Mouse (Mus musculus) forelimb bud, embryonic 11.5 days (tissue): ENCODE results near the gene Zc3h14.

ENCODE experiments used
- DNase-seq: peaks from one replicate; pipeline ENCODE4 v3.0.0-alpha.2; 2012; ENCODE audit warnings: low read depth, low spot score

The Zc3h14 gene

DNA sequence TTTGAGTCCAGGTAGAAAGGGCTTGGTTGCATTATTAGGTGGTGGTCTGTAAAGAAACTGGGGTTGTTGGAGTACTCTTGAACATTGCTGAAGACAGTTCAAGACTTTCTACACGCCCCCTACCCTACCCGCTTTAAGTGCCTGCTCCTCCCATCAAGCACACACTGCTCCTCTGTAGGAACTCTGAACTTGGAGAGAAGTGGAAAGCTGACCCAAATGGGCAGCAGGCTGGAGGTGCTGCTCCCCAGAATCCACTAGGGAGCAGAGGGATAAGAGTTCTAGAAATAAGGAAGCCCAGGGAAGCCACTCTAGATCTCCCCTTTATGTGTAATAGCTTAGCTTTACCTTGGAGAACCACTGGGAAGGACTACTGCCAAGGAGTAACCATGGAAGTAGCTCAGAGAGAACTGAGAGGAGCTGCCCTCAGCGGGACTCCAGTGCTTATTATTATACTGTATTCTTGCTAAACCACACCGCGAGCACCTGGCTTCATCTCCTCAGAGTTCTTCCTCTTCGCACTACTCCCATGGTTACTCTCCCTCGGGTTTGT lies 8.9 kb upstream of the Zc3h14 start:
- peak; percentile 39 for DNase-seq

GRCm38 (mm10) chr12:98741011-98741501 lies 5.7 kb upstream of the Zc3h14 start:
- no peak for DNase-seq

DNA sequence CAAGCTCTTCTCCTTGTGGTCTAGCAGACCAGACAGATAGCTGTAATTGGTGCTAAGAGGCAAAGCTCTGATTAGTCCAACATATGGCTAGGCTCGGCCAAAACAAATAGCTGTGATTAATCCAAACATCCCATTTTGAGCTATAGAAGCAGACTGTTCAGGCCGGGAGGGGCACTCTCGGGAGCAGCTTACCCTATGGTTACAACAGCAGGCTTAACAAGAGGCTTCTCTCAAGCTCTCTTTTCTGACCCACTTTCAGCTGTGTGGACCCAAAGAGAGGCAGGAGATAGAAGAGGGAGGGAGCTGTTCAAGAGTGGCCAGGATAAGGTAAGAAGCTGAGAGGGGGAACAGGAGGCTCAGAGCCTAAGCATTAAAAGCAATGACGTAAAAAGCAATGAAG lies 1.1 kb upstream of the Zc3h14 start:
- no peak for DNase-seq

DNA sequence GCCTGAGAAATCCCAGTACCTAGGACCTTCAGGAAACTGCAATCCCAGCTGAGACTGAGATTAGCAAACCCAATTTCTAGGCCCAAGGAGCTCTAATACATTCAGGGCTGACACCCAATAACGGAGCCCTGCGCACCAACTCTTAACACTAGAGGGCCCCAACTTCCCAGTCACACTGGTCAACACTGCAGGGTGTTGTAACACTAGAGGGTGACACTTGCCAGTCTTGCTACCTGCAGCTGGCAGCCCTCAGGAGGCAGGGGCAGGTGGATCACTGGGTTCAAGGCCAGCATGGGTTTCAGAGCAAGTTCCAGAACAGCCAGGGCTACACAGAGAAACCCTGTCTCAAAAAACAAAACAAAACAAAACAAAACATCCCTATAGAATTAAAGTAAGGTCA lies 633 bp upstream of the Zc3h14 start:
- DNase-seq: peak; percentile 41

- peak; percentile 17 for DNase-seq
Observed at GRCm38 (mm10) chr12:98747380-98747753, 603 bp downstream of the Zc3h14 start.

DNA sequence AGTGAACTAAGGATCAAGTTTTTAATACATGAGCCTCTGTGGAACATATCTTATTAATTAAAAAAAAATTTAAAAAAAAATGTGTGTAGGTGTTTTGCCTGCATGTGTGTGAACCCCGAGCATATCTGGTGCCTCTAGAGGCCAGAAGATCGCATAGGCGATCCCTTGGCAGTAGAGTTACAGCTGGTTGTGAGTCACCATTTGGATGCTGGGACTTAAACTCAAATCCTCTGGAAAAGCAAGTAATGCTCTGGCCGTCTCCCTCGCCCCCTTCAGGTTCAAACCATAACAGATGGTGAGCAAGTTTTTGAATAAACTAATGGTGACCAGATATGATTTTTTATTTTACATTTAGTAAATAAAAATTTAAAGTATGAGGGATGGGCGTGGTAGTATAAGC lies 10.9 kb downstream of the Zc3h14 start:
- no peak for DNase-seq

DNA sequence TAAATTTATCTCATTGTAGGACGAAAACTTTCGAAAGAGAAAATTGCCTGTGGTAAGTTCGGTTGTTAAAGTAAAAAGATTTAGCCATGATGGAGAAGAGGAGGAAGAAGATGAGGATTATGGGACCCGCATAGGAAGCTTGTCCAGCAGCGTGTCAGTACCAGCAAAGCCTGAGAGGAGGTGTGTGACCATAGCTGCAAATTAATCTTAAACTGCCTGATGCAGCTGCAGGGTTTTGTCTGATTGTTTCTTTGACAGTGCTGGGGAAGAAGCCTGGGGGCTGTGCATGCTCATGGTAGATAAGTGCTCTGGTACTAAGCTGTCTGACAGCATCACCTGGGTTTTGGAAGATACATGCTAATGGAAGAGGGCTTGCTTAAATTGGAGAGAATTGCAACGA lies 12.9 kb downstream of the Zc3h14 start:
- DNase-seq: no peak

DNA sequence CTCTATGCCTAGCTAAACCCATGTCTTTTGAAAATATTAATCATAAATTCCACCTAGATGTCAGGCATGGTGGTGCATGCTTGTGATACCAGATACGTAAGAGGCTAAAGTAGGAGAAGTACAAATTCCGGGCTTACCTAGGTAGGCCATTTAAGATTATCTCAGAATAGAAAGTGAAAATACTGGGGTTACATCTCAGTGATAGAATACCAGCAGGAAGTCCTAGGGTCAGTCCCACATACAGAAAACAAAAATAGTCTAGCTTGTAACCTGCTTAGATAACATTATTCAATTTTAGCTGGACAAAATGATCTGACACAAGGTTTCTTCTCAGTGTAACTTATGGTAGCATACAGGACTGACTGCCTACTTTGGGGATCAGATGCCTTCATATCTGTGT lies 19.5 kb downstream of the Zc3h14 start:
- no peak for DNase-seq

- no peak for DNase-seq
Observed at GRCm38 (mm10) chr12:98777509-98777908, 30.7 kb downstream of the Zc3h14 start.

GRCm38 (mm10) chr12:98779148-98779547 lies 32.4 kb downstream of the Zc3h14 start:
- DNase-seq: no peak

DNA sequence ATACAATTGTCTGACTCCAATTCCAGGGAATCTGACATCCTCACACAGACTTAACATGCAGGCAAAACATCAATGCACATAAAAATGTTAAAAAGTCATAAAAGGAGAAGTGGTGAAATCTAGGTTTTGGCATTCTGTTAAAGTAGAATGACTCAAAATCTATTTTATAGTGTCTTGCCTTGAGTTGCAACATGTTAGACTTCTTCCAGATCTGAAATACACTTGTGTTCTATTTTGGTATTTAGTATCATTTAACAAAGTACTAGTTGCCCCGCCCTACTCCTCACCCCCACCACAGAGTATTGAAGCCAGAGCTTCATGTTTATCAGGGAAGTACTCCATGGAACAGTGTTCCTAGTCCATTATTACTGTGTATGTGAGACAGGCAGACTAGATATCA lies 37.5 kb downstream of the Zc3h14 start:
- no peak for DNase-seq

GRCm38 (mm10) chr12:98795731-98796318 lies 49.1 kb downstream of the Zc3h14 start:
- no peak for DNase-seq

DNA sequence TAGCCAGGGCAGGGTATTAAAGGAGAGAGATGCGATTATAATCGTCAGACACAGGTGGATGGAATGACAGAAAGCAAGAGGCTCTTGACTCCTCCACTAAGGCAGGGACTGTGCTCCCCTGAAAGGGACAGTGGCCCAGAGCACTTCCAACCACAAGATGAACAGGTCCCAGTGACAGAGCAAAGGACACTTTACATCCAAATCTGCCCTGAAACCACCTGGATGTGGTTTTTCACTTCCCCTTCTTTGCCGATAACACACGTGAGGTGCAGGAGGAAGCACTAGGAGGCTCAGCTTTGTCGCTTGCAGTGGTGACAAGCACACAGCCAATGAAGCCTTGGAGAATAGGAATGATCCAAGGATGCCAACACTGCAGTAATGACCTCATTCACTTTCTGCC lies 53.6 kb downstream of the Zc3h14 start:
- no peak for DNase-seq

GRCm38 (mm10) chr12:98802245-98802644 lies 55.5 kb downstream of the Zc3h14 start:
- no peak for DNase-seq

GRCm38 (mm10) chr12:98804078-98804748 lies 57.4 kb downstream of the Zc3h14 start:
- DNase-seq: no peak

DNA sequence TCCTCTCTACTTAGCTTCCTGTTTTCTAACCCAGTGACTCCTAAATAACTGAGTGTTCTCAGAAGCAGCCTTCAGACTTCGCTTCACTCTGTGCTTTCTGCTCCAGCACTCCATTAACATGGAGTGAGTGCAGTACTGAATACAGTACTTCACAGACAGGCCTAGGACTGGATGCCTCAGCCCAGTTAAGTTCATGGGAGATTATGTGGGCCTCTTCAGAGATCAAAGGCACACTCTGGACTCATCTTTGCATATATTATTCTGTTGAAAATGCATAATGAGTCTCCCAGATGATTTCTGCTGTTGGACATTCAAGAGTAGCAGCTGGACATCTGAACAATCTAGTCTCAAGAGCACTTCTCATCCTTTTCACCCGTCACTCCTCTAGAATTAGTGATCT lies 74.0 kb downstream of the Zc3h14 start:
- no peak for DNase-seq

GRCm38 (mm10) chr12:98831122-98831521 lies 84.4 kb downstream of the Zc3h14 start:
- DNase-seq: no peak

DNA sequence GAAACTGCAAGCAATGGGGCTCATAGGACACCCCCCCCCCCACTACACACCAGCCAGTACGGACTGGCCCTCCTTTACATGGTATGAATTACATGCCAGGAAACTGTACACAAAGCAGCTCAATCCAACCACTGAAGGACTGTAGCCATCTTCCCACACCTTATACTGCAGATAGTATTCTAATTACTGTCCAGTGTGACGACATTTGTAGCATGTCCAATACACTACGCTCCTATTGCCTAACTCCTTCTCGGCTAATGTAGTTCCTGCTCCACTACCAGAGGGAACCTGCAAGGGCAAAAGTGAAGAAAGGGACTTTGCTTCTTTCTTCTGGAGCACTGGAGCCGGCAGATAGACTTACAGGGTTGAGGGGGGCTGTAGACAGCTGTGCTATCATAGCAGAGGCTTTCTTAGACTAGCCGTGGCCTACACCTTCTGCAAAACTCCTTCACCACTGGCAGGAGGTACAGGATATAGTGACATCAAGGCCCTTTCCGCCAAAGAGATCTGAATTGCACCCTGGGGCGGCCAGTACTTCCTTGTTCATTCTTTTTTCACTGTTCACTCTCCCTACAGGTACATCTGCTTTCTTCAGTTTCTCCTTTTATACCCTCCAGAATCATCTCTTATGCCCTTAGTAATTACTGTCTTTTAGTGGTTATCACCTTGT lies 86.3 kb downstream of the Zc3h14 start:
- DNase-seq: no peak

DNA sequence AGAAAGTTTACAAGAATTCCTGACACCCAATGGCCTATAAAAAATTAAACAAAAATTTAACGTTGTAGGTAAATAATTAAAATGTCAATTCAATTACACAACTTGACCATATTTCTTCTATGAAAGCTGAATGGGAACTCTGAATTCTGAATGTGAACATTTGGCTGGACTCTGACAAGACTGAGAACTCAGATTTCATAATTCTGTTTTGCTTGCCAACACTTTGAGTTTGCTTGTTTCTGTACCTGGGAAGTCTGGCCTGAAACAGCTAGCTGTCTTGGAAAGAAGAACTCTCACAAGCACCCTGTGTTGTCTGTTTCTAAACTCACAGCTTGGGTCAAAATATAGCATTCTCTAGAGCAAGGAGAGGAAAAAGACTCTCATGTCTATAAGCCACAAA lies 87.1 kb downstream of the Zc3h14 start:
- no peak for DNase-seq

- no peak for DNase-seq
Observed at GRCm38 (mm10) chr12:98834879-98835278, 88.1 kb downstream of the Zc3h14 start.

DNA sequence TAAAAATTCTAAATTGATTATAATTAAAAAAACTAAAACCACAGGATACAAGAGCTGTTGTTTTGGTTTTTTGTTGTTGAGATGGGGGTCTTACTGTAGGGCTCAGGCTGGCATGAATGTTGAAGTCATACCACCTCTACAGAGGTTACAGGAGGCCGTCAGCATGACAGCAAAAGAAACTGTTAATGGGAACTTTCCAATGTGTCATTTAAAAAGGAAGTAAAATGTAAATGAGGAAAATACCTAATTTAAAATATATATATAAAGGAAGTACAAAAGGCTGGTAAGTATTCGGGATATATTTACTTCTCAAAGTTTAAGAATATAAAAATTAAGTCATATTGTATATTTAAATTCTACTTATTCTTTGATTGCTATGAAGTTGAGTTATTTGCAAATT lies 88.7 kb downstream of the Zc3h14 start:
- DNase-seq: no peak
